Mouse (Mus musculus): ENCODE results near the gene Slc8b1.
"Not testable (repeated sequence)": the region's sequence is repeated elsewhere in the genome, so short reads cannot be mapped to it uniquely, and the experiment has no call there.

Gene Slc8b1

GRCm38 (mm10) chr5:120495703-120496226 is 15.2 kb upstream of the Slc8b1 start:
- DNase-seq (ENCODE audit: low read depth): no peak

- DNase-seq (ENCODE audit: low read depth): no peak
Measured at GRCm38 (mm10) chr5:120497071-120497470, 13.9 kb upstream of the Slc8b1 start.

GRCm38 (mm10) chr5:120499202-120499601 is 11.8 kb upstream of the Slc8b1 start:
- no peak for DNase-seq (ENCODE audit: low read depth)

- not testable (repeated sequence) for DNase-seq (ENCODE audit: low read depth)
Measured at GRCm38 (mm10) chr5:120500609-120501008, 10.4 kb upstream of the Slc8b1 start.

- DNase-seq (ENCODE audit: low read depth): no peak
Measured at GRCm38 (mm10) chr5:120502147-120502621, 8.8 kb upstream of the Slc8b1 start.

GRCm38 (mm10) chr5:120502675-120503143 is 8.3 kb upstream of the Slc8b1 start:
- DNase-seq (ENCODE audit: low read depth): no peak

- peak; percentile 73 for DNase-seq (ENCODE audit: low read depth)
Measured at GRCm38 (mm10) chr5:120503144-120503795, 7.7 kb upstream of the Slc8b1 start, which contains the start of gene Plbd2. Gene Plbd2 (minus strand): TSS chr5:120503625.

GRCm38 (mm10) chr5:120505368-120505767 is 5.6 kb upstream of the Slc8b1 start:
- no peak for DNase-seq (ENCODE audit: low read depth)

GRCm38 (mm10) chr5:120505781-120506180 is 5.2 kb upstream of the Slc8b1 start:
- no peak for DNase-seq (ENCODE audit: low read depth)

GRCm38 (mm10) chr5:120506490-120506889 is 4.5 kb upstream of the Slc8b1 start:
- DNase-seq (ENCODE audit: low read depth): no peak

- no peak for DNase-seq (ENCODE audit: low read depth)
Measured at GRCm38 (mm10) chr5:120507311-120507710, 3.7 kb upstream of the Slc8b1 start.

- DNase-seq (ENCODE audit: low read depth): no peak
Measured at GRCm38 (mm10) chr5:120511643-120512220, 764 bp downstream of the Slc8b1 start.

GRCm38 (mm10) chr5:120512911-120513555 is 2.1 kb downstream of the Slc8b1 start:
- DNase-seq (ENCODE audit: low read depth): no peak

GRCm38 (mm10) chr5:120514031-120514677 is 3.2 kb downstream of the Slc8b1 start:
- no peak for DNase-seq (ENCODE audit: low read depth)

- DNase-seq (ENCODE audit: low read depth): no peak
Measured at GRCm38 (mm10) chr5:120514754-120515153, 3.8 kb downstream of the Slc8b1 start.

GRCm38 (mm10) chr5:120515451-120515850 is 4.5 kb downstream of the Slc8b1 start:
- DNase-seq (ENCODE audit: low read depth): no peak

- DNase-seq (ENCODE audit: low read depth): no peak
Measured at GRCm38 (mm10) chr5:120516221-120516984, 5.4 kb downstream of the Slc8b1 start.

- no peak for DNase-seq (ENCODE audit: low read depth)
Measured at GRCm38 (mm10) chr5:120517552-120517951, 6.6 kb downstream of the Slc8b1 start.

- DNase-seq (ENCODE audit: low read depth): no peak
Measured at GRCm38 (mm10) chr5:120522649-120523048, 11.7 kb downstream of the Slc8b1 start.

- no peak for DNase-seq (ENCODE audit: low read depth)
Measured at GRCm38 (mm10) chr5:120524736-120525135, 13.8 kb downstream of the Slc8b1 start.

- DNase-seq (ENCODE audit: low read depth): no peak
Measured at GRCm38 (mm10) chr5:120525737-120526136, 14.8 kb downstream of the Slc8b1 start.
